Mouse (Mus musculus) cerebellum, adult 8-10 months (tissue): ENCODE results near the gene Serpina3i.

Source experiments
- DNase-seq: peaks from one replicate; pipeline ENCODE4 v3.0.0; 2022

The Serpina3i gene

DNA sequence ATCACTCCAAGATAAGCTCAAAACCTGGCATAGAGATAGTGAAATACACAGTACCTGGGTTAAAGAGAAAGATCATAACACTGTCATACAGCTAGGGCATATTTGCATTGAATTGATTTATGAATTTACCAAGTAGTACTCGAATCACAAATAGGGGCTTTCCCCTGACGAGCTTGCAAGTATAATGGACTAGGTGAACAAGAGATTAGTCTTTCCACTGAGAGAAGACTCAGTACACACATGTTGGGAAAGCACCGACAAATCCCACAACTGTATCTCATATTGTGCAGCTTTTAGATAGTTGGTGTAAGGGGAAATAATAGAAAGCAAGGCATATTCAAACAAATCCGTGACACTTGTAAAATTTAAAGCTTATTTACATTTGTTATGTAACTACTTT lies 43.1 kb downstream of the Serpina3i start:
- no peak for DNase-seq

DNA sequence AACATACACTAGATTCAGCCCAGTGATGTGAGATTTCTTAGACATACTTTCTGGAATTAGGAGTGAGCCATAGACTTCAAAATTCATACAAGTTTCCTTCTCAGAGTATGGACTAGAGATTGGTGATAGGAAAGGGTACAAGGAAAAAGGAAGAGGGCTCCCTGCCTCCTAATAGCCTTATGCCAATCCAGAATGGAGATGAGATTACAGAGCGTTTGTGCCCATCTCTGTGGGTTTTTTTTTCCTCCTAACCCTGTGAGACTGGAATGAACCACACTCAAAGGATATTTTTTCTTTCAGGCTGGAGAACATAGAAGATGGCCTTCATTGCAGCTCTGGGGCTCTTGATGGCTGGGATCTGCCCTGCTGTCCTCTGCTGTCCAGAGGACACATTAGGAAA lies 51.3 kb downstream of the Serpina3i start, which contains the start of gene Serpina3j:
Serpina3j (plus strand) TSS at position 301 of the 400 bp plus-strand sequence.
- DNase-seq, result no peak
